Mouse (Mus musculus) gonadal fat pad, adult 2 months (tissue): ENCODE results near the gene Slc12a8. TPM values are rescaled to one million over a fixed set of nuclear protein-coding genes. Genes with fewer than 3 reads are reported as not detected.

Experiments used
- DNase-seq: peaks from one replicate; pipeline ENCODE4 v3.0.0-alpha.2; 2012; ENCODE audit warnings: low read depth
- polyA plus RNA-seq: library from polyadenylated mRNA; depleted of rRNA; stranded (reverse); fragments of >200 nt; gene quantifications from 2 replicates; pipeline ENCODE4 v1.2.3, GENCODE M21; 2012

Gene Slc12a8
- polyA plus RNA-seq, 1 experiment, result 1.0 TPM

DNA sequence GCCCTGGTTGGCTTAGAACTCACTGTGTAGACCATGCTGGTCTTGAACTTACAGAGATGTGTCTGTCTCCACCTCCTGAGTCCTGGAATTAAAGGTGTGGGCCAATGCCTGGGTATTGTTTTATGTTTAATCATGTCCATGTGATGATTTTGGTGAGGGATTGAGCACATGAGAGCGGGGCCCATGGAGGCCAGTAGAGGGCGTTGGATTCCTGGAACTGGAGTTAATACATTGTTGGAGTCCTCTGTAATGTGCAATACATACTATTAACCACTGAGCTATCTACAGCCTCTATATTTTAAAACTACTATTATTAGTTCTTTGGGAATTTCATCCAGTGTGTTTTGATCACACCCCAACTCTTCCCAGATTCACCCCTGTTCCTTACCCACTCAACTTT, 27.2 kb downstream of the Slc12a8 start:
- no peak for DNase-seq

DNA sequence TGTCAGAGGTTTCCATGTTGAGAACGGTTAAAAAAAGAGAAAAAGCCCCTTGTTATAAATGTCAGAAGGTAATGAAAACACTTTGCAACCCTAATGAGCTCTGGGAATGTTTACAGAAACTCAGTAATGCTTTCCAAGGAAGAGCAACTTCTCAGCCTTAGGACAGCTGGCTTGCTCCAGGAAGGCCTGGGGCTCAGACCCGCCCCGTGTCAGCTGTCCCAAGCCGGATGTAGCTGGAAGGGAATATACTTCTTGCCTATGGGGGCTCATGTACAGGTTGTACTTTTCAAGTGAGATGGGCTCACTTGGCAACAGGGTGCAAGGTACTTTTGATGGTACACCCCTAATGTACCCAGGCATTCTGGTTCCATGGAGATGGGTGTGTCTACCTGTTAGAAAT, 28.4 kb downstream of the Slc12a8 start:
- DNase-seq, result no peak

DNA sequence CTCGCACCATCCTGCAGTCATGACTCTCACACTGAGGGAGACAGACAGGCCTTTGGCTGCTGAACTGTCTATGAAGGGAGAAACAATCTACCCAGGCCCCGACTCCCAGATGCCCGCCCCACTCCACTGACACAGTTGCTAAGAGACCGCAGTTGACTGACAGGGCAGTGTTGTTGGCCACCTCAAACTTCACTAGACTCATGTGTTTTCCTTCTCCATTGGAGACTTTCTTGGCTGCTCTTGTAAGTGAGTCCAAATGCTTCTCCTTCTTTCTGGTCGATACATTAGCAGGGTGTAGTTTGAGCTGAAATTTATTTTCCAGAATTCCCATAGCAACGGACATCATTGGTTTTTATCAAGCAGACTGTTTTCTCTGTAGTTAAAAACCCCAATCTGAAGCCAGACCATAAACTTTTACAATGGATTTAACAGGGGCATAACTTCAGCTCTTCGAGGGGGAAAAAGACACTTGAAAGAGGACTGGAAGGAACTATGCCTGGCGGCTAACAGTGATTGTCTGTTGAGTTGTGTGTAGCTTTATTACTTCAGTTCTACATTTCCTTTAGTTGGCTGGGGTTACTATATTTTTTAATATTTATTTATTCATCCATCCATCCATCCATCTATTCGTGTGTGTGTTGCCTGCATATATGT, 36.7 kb downstream of the Slc12a8 start:
- DNase-seq, result no peak

DNA sequence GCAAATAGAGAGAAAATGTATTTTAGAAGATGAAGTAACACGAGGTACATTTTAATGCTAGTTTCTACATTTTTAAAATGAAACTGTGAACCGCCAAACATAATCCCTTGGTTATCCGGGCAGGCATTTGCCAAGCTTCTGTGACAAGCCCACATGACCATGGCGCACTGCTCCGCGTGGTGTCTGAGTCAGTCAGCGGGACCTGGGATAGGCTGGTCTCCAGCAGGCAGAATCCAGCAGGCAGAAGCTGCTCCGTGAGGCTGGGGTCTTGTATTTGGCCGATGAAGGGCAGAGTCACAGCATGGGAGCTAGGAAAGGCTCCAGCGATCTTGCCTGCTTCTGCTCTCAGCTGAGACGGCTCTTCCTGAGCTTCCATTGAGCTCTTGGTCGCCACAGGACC, 41.0 kb downstream of the Slc12a8 start:
- no peak for DNase-seq

DNA sequence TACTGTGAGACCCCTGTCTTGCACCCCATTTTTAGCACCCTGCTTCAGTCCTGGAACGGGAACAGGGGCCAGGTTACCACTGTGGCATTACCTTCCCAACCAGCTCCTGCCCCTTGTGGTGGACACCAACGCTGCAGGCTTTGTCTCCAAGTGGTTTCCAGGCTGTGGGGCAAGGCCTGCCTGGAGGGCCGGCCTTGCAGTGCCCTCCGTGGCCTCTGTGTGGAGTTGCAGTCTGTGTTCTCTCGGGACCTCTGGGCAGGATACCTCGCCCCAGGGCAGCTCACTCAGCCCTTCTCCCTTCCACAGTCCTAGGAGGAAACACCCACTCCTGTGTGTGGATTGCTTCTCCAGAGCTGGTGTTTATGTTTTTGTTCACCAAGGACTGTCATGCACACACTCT, 43.2 kb downstream of the Slc12a8 start:
- no peak for DNase-seq

DNA sequence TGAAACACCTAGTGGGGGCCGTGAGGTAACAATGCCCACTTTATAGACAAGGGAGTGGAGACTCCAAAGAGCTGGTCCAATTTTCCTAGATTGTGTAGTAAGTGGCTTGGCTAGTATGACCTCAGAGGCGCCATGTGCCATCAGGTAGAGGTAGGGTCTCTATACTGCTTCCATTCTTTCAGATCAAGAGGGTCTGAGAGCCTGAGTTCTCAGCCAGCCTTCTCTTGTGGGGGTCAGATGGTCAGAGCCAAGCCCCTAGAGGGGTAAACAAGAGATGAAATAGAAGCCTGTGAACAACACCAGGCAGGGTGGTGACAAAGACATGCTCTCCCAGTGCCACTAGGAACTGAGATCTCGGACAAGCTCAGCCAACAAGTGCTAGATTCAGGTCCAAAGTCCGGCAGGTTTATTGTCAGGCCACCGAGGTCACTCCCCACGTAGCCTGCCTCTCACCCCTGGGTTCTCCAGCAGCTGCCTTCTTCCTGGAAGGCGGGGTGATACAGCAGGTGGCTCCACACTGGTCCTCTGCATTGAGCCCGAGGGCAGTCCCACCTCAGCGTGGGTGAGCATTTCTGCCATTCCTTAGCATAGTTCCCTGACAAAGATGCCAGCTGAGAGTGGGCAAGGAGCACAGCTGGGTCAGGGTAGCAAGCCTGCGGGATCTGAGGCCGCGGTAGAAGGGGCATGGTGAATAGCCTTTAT, 44.3 kb downstream of the Slc12a8 start:
- DNase-seq, result no peak

DNA sequence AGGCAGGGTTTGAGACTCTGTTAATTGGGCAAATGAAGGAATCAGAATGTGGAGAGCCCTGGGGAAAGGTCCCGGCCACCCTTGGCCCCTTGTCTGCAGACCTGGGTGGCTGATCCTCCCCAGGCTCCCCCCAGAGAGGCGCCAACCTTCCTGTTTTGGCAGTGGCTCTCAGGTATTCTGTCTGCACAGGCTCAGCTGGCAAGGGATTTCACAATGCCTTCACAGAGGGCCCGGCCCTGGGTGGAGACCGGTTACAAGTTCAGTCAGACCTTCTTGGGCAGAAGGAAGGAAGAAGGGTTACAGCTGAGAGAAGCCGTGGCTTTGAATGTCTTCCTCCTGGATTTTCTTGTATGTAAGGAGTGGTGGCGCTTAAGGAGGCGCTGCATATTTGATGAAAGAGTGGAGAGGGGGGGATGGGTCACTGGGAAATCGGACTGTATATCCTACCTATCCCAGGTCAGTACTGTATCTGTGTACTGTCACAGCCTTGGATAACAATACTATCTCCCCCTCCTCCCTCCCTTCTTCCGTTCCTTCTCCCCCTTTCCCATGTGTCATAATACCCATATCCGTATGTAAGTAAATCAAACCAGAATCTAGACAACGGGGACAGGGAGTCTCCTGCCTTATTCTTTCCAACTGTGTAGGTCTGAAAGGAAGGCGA, 45.9 kb downstream of the Slc12a8 start:
- no peak for DNase-seq

DNA sequence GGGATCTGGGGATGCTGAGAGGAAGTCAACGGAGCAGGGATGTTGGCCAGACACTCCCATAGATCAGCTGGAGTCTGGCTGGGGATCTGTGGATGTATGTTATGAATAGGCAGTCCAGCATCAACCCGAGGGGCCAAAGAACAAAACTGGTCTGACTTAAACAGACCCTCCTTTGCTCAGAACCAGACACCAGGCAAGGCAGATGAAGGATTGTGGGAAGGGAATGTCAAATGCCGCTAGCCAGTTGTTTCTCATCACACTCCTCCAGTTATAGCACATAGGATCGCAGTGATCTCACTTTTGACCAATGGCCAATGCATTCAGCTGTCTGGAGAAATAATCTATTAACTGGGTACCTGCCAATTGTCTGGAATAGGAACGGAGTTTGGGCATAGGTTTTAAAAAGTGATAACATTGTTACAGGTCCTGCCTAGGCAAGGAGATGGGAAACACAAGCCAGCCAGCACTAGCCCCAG, 46.4 kb downstream of the Slc12a8 start:
- no peak for DNase-seq

DNA sequence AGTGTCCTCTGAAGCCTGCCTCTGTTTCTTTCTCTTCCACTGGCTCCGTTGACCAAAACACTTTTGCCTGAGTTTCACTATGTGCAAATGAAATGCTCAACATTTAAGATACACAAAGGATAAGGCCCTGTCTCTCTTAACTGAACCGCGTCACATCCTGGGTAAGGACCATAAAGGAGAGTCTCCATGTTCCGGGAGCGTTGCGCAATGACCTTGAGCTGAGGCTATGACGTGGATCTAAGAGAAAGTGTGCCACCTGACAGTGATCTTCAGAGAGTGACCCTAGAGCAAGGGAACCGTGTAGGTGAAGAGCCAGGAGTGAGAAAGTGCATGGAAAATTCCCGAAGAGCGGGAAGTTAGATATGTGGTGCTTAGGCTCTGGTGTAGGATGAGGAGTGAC, 49.3 kb downstream of the Slc12a8 start:
- DNase-seq, result no peak

DNA sequence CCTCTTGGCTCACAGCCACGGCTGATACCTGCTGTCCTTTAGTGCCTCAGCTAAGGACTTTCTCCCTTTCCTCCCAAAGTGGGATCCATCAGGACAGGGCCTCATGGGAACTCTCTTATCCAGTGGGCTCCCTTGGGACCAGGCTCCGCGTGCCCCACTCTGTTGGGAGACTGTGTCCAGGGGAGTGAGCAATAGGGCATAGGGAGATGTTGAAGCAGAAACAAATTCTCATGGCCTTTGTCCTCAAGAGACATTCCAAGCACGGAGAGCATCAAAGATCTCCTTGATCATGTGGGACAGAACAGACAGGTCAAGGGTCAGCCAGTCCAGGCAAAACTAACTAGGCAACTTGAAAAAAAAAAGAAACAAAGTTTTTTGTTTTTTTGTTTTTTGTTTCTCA, 50.6 kb downstream of the Slc12a8 start:
- DNase-seq, result no peak

DNA sequence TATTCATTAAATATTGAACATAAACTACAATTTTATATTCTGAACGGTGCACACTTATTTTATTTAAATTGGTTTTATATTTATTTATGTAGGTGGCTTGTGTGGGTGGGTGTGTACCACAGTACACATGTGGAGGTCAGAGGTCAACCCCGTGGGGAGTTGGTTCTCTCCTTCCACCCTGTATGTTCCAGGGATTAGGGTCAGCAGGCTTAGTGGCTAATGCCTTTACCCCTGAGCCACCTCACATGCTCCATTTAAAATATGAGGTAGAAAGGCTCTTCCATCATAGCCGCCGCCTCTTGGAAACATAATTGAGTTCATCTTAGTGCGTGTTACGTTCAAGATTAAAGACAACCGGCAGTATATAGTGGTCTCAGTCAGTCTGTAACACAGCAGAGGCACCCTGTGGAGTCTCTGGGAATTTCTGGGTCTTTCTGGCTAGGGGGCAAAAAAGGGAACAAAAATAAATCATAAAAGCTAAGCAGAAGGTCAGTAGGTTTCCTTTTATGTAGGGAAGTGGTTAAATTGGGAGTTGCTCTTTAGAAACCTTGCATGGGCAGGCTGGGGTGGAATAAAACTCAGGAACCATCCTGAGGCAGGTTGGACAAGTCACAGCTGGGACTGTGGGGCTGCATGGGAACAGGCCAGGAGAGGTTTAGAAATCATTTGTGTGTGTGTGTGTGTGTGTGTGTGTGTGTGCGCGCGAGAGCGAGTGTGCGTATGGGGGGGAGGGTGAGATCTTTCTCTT, 51.3 kb downstream of the Slc12a8 start:
- DNase-seq, result no peak

DNA sequence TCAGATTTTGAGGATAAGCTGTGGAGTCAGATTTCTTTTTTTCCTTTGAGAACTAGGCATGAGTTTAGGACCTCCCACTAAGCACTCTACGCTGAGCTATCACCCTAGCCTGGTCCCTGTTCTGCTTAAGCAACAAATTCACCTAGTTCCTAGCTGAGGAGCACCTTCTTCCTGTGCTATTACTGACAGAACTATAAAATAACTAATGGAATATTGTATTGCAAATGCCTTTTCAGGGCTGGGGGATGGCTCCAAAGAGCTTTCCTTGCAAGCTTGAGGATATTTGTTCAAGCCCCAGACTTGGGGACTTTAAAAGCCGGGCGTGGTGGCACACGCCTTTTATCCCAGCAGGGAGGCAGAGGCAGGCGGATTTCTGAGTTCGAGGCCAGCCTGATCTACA, 55.5 kb downstream of the Slc12a8 start:
- DNase-seq, result no peak

DNA sequence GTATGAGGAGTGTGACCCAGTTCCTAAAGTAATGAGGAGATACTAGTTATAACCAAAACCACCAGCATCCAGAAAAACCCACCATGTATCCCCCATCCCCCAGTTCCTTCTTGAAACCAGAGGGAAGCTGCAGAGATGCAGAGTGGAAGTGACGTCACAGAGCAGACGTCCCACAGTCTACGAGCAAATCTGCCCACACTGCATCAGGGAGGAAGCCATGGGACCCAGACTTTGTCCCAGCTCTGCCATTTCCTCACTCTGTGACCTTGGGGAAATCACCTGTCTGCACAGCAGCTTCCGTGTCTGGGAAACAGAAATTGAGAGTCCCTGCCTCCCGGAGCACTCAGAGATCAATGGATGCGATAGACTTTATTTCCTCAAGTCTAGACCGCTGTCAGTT, 56.6 kb downstream of the Slc12a8 start:
- no peak for DNase-seq

DNA sequence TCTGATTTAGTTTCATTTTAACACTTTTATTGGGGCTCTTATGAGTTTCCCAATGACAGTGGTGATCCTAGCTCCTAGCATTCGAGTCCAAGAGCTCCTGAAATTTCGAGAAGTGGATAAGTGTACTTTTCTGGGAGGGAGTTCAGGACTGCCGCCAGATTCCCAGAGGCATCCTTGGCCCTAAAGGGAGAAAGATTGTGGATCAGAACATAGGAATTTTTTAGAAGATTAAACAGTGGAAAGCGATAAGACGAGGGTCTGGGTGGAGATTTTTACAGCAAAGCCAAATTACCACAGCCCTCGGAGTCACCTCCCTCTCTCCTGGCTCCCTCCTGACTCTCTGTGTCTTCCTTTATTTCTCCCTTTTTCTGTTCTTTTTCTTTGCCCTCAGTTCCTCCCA, 58.6 kb downstream of the Slc12a8 start:
- DNase-seq, result no peak

DNA sequence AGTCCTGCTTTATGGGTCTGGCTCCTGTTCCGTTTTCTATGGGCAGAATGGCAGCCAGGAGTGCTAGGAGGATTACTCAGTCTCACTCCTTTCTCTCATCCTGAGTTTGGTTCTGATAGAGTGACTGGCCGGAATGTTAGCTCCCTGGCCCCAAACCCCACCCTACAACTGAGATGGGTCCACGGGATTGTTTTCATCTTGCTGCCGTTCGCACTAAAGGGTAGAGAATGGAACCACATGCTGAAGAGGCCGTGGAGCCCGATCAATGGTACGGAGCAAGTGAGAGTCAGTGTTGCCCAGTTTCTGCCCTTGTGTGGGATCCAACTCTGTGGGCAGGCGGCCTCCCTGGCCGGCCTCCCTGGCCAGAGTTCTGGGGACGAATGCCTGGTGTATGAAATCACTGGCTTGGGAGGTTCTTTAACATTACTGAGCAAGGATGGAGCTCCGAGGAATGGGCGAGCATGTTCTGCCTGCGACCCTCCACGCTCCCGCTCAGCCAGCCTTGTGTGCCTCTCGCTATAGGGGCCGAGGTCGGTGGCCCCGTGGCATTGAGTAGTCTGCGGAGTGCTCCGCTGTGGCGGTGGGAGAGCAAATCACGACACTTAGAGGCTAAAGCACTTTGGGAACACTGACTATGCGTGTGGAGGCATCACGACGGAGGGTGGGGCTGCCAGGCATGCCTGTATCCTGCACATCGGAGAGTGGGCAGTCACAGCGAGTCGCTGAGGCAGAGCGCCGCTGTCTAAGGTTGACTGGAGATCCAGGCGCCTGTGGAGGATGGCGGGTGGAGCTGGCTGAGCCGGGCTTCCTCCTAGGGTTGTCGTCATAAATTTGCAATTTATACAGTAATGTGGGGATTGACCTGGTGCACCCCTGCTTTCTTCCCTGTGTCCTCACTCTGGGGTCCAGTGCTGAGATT, 59.4 kb downstream of the Slc12a8 start:
- DNase-seq, result no peak

DNA sequence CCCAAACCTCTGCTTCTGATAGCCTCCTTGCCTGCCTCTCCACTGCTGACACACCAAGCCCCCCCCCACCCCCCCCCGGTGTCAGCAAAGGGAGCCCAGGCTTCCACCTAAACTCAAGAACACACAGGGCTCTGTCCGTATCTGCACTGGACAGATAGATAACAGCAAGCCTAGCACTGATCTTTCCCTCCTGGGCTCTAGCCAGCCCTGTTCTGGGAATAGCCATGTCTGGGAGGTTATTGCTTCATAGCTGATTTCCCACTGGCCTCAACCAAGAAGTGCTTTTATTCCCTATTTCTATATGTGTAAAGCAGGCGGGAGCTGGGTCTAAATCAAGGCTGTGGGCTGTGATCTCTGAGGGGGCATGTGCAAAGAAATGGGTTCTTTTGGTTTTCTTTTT, 61.3 kb downstream of the Slc12a8 start:
- DNase-seq, result no peak

DNA sequence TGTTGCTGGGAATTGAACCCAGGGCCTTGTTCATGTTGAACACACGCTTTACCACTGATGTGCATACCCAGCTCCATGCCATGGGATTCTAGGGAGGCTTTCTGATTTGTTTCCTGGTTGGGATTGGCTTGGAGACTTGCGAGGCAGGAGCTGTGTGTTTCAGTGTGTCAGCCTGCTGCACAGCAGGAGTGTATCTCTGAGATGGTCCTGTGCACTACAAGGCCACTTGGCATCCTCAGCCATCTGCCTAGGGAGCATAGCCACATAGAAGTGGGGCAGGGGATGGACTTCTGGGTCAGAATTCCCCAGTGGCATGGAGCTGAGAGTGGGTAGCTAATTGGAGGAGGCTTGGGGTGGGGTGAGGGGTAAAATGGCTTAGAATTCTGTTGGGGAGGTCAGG, 63.2 kb downstream of the Slc12a8 start:
- DNase-seq, result no peak

DNA sequence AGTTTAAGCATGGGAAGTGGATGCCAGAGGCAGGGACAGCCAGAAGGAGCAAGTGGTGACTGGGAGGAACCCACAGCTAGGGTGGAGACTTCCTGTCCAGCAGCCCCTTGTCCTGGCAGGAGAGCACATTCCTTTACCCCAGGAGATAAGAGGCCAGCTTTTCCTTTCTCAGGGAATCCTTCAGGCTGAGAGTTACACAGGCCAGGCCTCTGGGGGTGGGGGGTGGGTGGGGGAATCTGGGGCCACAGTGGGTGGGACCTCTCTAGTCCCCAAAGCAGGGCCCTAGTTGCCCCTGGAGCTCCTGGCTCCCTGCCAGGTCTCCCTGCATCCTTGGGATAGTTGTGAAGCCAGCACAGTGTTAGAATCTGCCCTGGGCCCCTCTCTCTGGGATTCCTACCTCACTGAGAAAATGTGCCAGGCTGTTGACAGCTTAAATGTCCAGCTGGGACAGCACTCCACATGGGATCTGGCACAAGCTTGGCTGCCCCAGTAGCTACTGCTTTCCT, 63.7 kb downstream of the Slc12a8 start:
- DNase-seq, result no peak

DNA sequence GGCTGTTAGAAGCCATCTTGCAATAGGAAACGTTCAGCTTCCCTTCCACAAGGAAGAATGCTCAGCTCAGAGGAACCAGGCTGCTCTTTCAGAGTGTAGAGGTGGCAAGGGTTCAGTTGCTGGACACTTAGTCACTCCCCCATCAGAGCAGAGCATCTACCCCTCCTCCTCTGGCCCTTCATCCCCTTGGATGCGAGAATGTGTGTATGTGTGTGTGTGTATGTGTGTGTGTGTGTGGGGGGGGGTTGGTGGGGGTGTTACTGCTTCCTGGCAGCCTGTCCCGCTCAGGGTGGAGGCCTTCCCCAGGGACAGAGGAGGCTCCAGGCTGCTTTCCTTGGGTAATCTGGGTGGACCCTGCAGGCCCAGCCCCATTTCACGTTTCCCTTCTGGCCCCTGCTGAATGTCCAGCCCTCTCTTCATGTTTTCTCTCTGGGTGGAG, 64.6 kb downstream of the Slc12a8 start:
- no peak for DNase-seq

DNA sequence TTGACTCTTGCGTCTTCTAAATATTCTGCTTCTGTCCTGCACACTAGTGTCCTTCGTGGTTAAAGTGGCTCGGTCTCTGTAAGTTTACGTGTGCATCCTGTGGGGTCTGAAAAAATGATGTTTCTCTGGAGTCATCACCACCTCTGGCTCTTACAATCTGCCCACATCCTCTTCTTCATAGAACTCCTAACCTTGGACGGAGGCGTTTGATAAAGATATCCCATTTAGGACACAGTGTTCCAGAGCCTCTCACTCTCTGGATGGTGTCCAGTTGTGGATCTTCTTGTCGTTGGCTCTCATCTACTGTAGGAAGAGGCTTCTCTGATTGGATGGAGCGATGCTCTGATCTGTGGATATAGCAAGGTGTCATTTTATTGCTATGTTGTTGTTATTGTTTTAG, 65.4 kb downstream of the Slc12a8 start:
- no peak for DNase-seq

DNA sequence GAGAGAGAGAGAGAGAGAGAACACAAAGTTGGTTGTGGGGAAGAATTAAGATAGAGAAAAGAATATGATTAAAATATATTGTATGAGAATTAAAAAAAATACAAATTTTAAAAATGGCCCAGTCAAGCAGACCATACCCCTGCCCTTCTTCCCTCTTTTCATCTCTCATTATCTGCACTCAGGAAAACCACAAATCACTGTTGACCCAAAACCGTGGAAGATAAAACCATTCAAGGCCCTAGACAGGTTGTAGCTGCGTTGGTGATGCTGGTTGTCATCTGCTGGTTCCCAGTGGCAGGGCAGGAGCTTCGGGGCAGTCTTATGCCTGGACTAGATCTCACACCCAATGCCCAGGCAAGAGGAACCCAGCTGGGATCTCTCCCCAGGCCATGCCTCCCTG, 66.2 kb downstream of the Slc12a8 start:
- no peak for DNase-seq
